Mouse (Mus musculus) C2C12 (cell line): ENCODE measurements around the gene Grip1.

Experiments used
- CEBPB ChIP-seq: IDR thresholded peaks from one replicate; pipeline ENCODE4 v1.6.1; 2011; ENCODE audit warnings: low read depth, mild to moderate bottlenecking, control low read depth, moderate library complexity
- CTCF ChIP-seq: IDR thresholded peaks from one replicate; pipeline ENCODE4 v1.5.1; 2011; ENCODE audit not compliant: control insufficient read depth, insufficient read depth, insufficient read length
- FOSL1 ChIP-seq: IDR thresholded peaks from one replicate; pipeline ENCODE4 v1.8.0; 2011; ENCODE audit warnings: mild to moderate bottlenecking, low read length; ENCODE audit not compliant: poor library complexity, insufficient read depth, severe bottlenecking
- MAX ChIP-seq: IDR thresholded peaks from one replicate; pipeline ENCODE4 v1.6.1; 2011; ENCODE audit warnings: mild to moderate bottlenecking, control low read depth
- MYOD1 ChIP-seq: IDR thresholded peaks from one replicate; pipeline ENCODE4 v1.6.1; 2011; ENCODE audit warnings: low read depth; ENCODE audit not compliant: control insufficient read depth, insufficient read length
- MYOG ChIP-seq: IDR thresholded peaks from one replicate; pipeline ENCODE4 v1.6.1; 2011; ENCODE audit not compliant: control insufficient read depth, insufficient read length; ENCODE audit errors: extremely low read depth
- USF1 ChIP-seq: IDR thresholded peaks from one replicate; pipeline ENCODE4 v1.6.1; 2011; ENCODE audit warnings: low read depth, mild to moderate bottlenecking, control low read depth, moderate library complexity

DNA sequence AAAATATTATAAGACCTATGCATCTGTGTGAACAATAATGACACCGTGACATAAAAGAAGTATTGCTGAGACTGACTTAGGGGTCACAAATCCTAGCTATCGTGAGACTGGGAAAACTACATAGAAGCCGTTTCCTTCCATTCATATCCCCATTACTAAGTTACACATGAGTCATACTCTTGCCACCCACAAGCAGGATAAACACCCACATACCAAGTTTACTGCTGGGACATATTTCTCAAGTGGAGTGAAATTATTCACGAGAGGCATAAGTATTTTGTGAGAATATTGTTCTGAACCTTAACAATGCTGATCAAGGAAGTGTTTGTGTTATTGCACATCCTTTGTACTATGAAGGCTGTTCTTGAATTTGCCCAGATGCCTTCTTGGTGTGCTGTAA lies 252.7 kb downstream of the Grip1 start:
- TF ChIP-seq CTCF: no peak
- TF ChIP-seq MYOG: no peak
- TF ChIP-seq MAX: no peak
- TF ChIP-seq MYOD1: no peak
- no peak for TF ChIP-seq FOSL1
- no peak for TF ChIP-seq USF1
- no peak for TF ChIP-seq CEBPB
